Mouse (Mus musculus) C2C12 (cell line): ENCODE measurements around the gene Vwa5b2. TPM values are rescaled to one million over a fixed set of nuclear protein-coding genes. Genes with fewer than 3 reads are reported as not detected.

Source experiments
- H3K27me3 ChIP-seq: one replicate; pipeline ENCODE4 v1.6.1; 2011; ENCODE audit not compliant: control insufficient read depth, insufficient read depth, insufficient read length
- H3K36me3 ChIP-seq: one replicate; pipeline ENCODE4 v1.6.1; 2011; ENCODE audit not compliant: control insufficient read depth, insufficient read depth
- H3K4me3 ChIP-seq: one replicate; pipeline ENCODE4 v1.5.1; 2011; ENCODE audit warnings: mild to moderate bottlenecking, control low read depth; ENCODE audit not compliant: poor library complexity, insufficient read depth, severe bottlenecking
- H3K79me2 ChIP-seq: one replicate; pipeline ENCODE4 v1.6.1; 2011; ENCODE audit not compliant: control insufficient read depth, insufficient read depth
- H3K79me3 ChIP-seq: one replicate; pipeline ENCODE4 v1.6.1; 2011; ENCODE audit warnings: low read depth, control low read depth
- H3ac ChIP-seq: one replicate; pipeline ENCODE3; 2011; ENCODE audit warnings: low read depth; ENCODE audit not compliant: control insufficient read depth, insufficient read length
- CEBPB ChIP-seq: IDR thresholded peaks from one replicate; pipeline ENCODE4 v1.6.1; 2011; ENCODE audit warnings: low read depth, mild to moderate bottlenecking, control low read depth, moderate library complexity
- CTCF ChIP-seq: IDR thresholded peaks from one replicate; pipeline ENCODE4 v1.5.1; 2011; ENCODE audit not compliant: control insufficient read depth, insufficient read depth, insufficient read length
- FOSL1 ChIP-seq: IDR thresholded peaks from one replicate; pipeline ENCODE4 v1.8.0; 2011; ENCODE audit warnings: mild to moderate bottlenecking, low read length; ENCODE audit not compliant: poor library complexity, insufficient read depth, severe bottlenecking
- MAX ChIP-seq: IDR thresholded peaks from one replicate; pipeline ENCODE4 v1.6.1; 2011; ENCODE audit warnings: mild to moderate bottlenecking, control low read depth
- MYOD1 ChIP-seq: IDR thresholded peaks from one replicate; pipeline ENCODE4 v1.6.1; 2011; ENCODE audit warnings: low read depth; ENCODE audit not compliant: control insufficient read depth, insufficient read length
- MYOG ChIP-seq: IDR thresholded peaks from one replicate; pipeline ENCODE4 v1.6.1; 2011; ENCODE audit not compliant: control insufficient read depth, insufficient read length; ENCODE audit errors: extremely low read depth
- USF1 ChIP-seq: IDR thresholded peaks from one replicate; pipeline ENCODE4 v1.6.1; 2011; ENCODE audit warnings: low read depth, mild to moderate bottlenecking, control low read depth, moderate library complexity
- polyA plus RNA-seq: library from polyadenylated mRNA; unstranded; fragments of >200 nt; fragmentation: generic; extraction: Trizol; gene quantifications from one replicate; pipeline ENCODE4 v1.2.1, GENCODE M21; 2012; ENCODE audit warnings: missing spikeins

Gene Vwa5b2
- polyA plus RNA-seq, 1 experiment, result 0.11 TPM

GRCm38 (mm10) chr16:20565075-20565474, 24.2 kb upstream of the Vwa5b2 start:
- Histone ChIP-seq H3K4me3 (no peak overlapping the region), H3K79me2 (no peaks in the 10 kb centered on the region), H3ac (no peak overlapping the region), H3K79me3 (no peaks in the 10 kb centered on the region), H3K27me3 (no peaks in the 10 kb centered on the region), H3K36me3 (peaks cover 27% of the 10 kb centered on the region)
- TF ChIP-seq USF1, result no peak
- TF ChIP-seq FOSL1, result no peak
- no peak for TF ChIP-seq CTCF
- TF ChIP-seq MAX, result no peak
- TF ChIP-seq MYOG, result no peak
- no peak for TF ChIP-seq CEBPB
- TF ChIP-seq MYOD1, result no peak

GRCm38 (mm10) chr16:20589939-20590679, 838 bp downstream of the Vwa5b2 start:
- H3K79me2 ChIP-seq, result no peaks in the 10 kb centered on the region
- TF ChIP-seq USF1, result no peak
- TF ChIP-seq MYOG, result no peak
- TF ChIP-seq CTCF, result no peak
- H3K4me3 ChIP-seq, result no peak overlapping the region
- H3K27me3 ChIP-seq, result peaks cover 68% of the 10 kb centered on the region
- peak overlapping the region; percentile 25 for H3ac ChIP-seq
- no peaks in the 10 kb centered on the region for H3K36me3 ChIP-seq
- no peaks in the 10 kb centered on the region for H3K79me3 ChIP-seq

GRCm38 (mm10) chr16:20590680-20591038, 1.4 kb downstream of the Vwa5b2 start:
- Histone ChIP-seq H3K79me2 (no peaks in the 10 kb centered on the region), H3K79me3 (no peaks in the 10 kb centered on the region), H3K36me3 (no peaks in the 10 kb centered on the region), H3K4me3 (no peak overlapping the region), H3K27me3 (peaks cover 71% of the 10 kb centered on the region), H3ac (no peak overlapping the region)
- TF ChIP-seq CEBPB (no peak), CTCF (no peak), MYOD1 (no peak), MYOG (no peak), FOSL1 (no peak), USF1 (no peak), MAX (no peak)

GRCm38 (mm10) chr16:20591076-20591705, 1.9 kb downstream of the Vwa5b2 start:
- H3K27me3 ChIP-seq, result peaks cover 76% of the 10 kb centered on the region
- no peaks in the 10 kb centered on the region for H3K36me3 ChIP-seq
- no peaks in the 10 kb centered on the region for H3K79me3 ChIP-seq
- H3K79me2 ChIP-seq, result no peaks in the 10 kb centered on the region
- H3ac ChIP-seq, result no peak overlapping the region
- TF ChIP-seq FOSL1 (no peak), CEBPB (no peak), MYOG (no peak), MYOD1 (no peak), CTCF (no peak), MAX (no peak), USF1 (no peak)
- no peak overlapping the region for H3K4me3 ChIP-seq

GRCm38 (mm10) chr16:20595060-20595673, 5.9 kb downstream of the Vwa5b2 start:
- Histone ChIP-seq H3K4me3 (no peak overlapping the region), H3K27me3 (peaks cover 82% of the 10 kb centered on the region)
- TF ChIP-seq CTCF (no peak), CEBPB (no peak), MYOG (no peak), MAX (no peak), USF1 (no peak), MYOD1 (no peak), FOSL1 (no peak)

More at GRCm38 (mm10) chr16:20595060-20595673, 5.9 kb downstream of the Vwa5b2 start:
- Histone ChIP-seq H3K79me2 (no peaks in the 10 kb centered on the region), H3ac (no peak overlapping the region), H3K36me3 (no peaks in the 10 kb centered on the region), H3K79me3 (no peaks in the 10 kb centered on the region)
